Mouse (Mus musculus): ENCODE measurements around the gene Prickle1.
A peak's percentile ranks its signal among the peaks of the same experiment; 100 is the strongest.

DNA sequence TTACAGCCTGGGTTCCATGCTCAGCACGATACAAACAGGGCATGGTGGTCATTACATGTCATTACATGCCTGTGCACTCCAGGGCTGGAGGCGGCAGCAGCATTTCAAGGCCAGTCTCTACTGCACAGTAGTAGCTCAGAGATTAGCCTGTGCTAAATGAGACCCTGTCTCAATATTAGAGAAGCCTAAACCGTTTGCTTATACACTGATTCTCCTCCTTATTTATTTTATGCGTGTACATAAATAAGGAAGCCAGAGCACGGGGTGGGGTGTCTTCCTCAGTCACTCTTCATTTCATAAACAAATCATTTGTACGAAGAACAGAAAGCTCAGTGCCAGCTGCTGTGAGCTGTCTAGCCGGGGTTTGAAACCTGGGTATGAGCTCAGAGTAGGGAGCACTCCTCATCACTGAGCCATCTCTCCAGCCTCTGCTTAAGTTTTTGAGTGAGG lies 111.4 kb downstream of the Prickle1 start:
- TF ChIP-seq CTCF (conservative IDR thresholded peaks at IDR 0.05; ENCODE audit: insufficient read depth, insufficient read length, low read depth, low read length) (0 out of 2 replicates have a peak, but pooled peaks have one; percentile 15), POLR2A (IDR thresholded peaks at IDR 0.05; ENCODE audit: low read depth, low read length) (no peak)
